Mouse (Mus musculus) splenic B cell, adult 2 months (primary cell): Measurements from ENCODE around the gene A230050P20Rik.
A peak's percentile ranks its signal among the peaks of the same experiment; 100 is the strongest.

Source experiments
- DNase-seq: peaks from one replicate; pipeline ENCODE4 v3.0.0-alpha.2; 2011; ENCODE audit warnings: low read depth, low spot score
- H3K27me3 ChIP-seq: 2 replicates; pipeline ENCODE4 v1.6.1; 2012; ENCODE audit warnings: mild to moderate bottlenecking, low read length, moderate library complexity, mixed read lengths; ENCODE audit not compliant: control insufficient read depth, poor library complexity, insufficient read depth, severe bottlenecking
- H3K36me3 ChIP-seq: 2 replicates; pipeline ENCODE4 v1.6.1; 2012; ENCODE audit warnings: mild to moderate bottlenecking, low read length, moderate library complexity, mixed read lengths; ENCODE audit not compliant: control insufficient read depth, poor library complexity, insufficient read depth, severe bottlenecking

Gene A230050P20Rik

GRCm38 (mm10) chr9:20898511-20899073 lies 30.1 kb downstream of the A230050P20Rik start, which contains the start of gene Eif3g:
Gene Eif3g, minus strand, starts transcription at chr9:20898623.
- DNase-seq = peak; percentile 92
- Histone ChIP-seq H3K36me3 (peaks cover 13% of the 10 kb centered on the region), H3K27me3 (no peaks in the 10 kb centered on the region)

- H3K27me3 ChIP-seq = no peaks in the 10 kb centered on the region
- DNase-seq = peak; percentile 83
- H3K36me3 ChIP-seq = peaks cover 2% of the 10 kb centered on the region; the same call in 1 of the 2 replicates
Measured at GRCm38 (mm10) chr9:20901466-20902173, 33.2 kb downstream of the A230050P20Rik start.

- H3K27me3 ChIP-seq = no peaks in the 10 kb centered on the region
- no peak for DNase-seq
- H3K36me3 ChIP-seq = no peaks in the 10 kb centered on the region
Measured at GRCm38 (mm10) chr9:20902174-20902491, 33.7 kb downstream of the A230050P20Rik start.

DNA sequence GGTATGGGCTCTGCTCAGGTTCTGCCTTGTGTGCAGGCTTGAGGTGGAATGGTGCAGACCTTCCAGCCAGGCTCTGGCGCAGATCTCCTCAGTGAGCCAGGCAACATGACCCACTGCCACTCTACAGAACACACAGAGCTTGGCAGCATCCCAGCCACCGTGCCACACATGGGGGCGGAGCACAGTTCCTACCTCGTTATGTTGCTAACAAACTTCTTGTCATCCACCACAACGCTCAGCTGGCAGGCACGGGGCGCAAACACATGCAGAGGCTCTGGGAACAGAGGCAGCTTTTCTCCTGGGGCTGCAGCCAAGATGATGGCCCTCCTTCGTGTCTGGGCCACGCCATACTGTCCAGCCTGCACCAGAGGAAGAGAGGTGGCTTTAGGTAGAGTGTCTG lies 41.5 kb downstream of the A230050P20Rik start:
- H3K36me3 ChIP-seq = peaks cover 16% of the 10 kb centered on the region
- no peaks in the 10 kb centered on the region for H3K27me3 ChIP-seq
- DNase-seq = no peak

DNA sequence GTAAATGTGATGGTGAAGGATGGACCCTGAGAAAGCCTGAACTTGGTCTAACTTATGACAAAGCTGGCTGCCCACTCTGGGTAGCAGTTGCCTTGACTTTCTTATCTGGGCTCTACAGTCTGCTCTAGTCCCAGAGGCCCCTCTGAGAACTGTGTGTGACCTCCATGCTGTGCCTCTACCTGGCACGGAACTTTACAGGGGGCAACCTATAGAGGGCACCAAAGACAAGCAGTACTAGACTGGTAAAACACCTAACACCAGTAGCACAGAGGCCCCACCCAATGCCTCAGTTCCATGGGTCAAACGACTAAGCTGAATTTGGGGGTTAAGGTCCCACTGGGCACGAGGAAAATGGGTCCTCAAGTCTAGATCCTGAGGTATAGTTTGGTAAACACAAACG lies 47.7 kb downstream of the A230050P20Rik start:
- peak; percentile 66 for DNase-seq
- Histone ChIP-seq H3K36me3 (peaks cover 4% of the 10 kb centered on the region), H3K27me3 (no peaks in the 10 kb centered on the region)

GRCm38 (mm10) chr9:20923258-20923657 lies 54.8 kb downstream of the A230050P20Rik start:
- no peak for DNase-seq
- H3K27me3 ChIP-seq = no peaks in the 10 kb centered on the region
- H3K36me3 ChIP-seq = peaks cover 17% of the 10 kb centered on the region
